Mouse (Mus musculus): ENCODE results near the gene Rhbdf1. TPM values are rescaled to one million over a fixed set of nuclear protein-coding genes. Genes with fewer than 3 reads are reported as not detected.
"Not testable (repeated sequence)": the region's sequence is repeated elsewhere in the genome, so short reads cannot be mapped to it uniquely, and the experiment has no call there.

The Rhbdf1 gene
- polyA plus RNA-seq, 1 experiment = not detected

- WGBS = 88% methylated on average over 10 of the region's 10 CpGs
- Histone ChIP-seq H3K4me3 (ENCODE audit: insufficient read depth, low read depth, low read length) (no peak overlapping the region), H3K27ac (ENCODE audit: insufficient read depth, low read depth, low read length) (no peak overlapping the region), H3K4me1 (ENCODE audit: control insufficient read depth, insufficient read depth, low read length) (peaks cover 22% of the 10 kb centered on the region)
- TF ChIP-seq CTCF (IDR thresholded peaks at IDR 0.05; ENCODE audit: insufficient read depth, low read depth, low read length) = no peak
- no peak for TF ChIP-seq POLR2A (IDR thresholded peaks at IDR 0.05; ENCODE audit: insufficient read depth, low read depth, low read length)
Observed at GRCm38 (mm10) chr11:32219287-32219686, 2.8 kb downstream of the Rhbdf1 start.

GRCm38 (mm10) chr11:32218501-32219050, 3.5 kb downstream of the Rhbdf1 start:
- no peak overlapping the region for H3K4me3 ChIP-seq (ENCODE audit: insufficient read depth, low read depth, low read length)
- no peak for TF ChIP-seq CTCF (IDR thresholded peaks at IDR 0.05; ENCODE audit: insufficient read depth, low read depth, low read length)
- TF ChIP-seq POLR2A (IDR thresholded peaks at IDR 0.05; ENCODE audit: insufficient read depth, low read depth, low read length) = no peak
- WGBS = 71% methylated on average over 6 of the region's 6 CpGs
- H3K27ac ChIP-seq (ENCODE audit: insufficient read depth, low read depth, low read length) = no peak overlapping the region
- peaks cover 22% of the 10 kb centered on the region for H3K4me1 ChIP-seq (ENCODE audit: control insufficient read depth, insufficient read depth, low read length)

- H3K4me3 ChIP-seq (ENCODE audit: insufficient read depth, low read depth, low read length) = no peak overlapping the region
- 20% methylated on average over 8 of the region's 8 CpGs for WGBS
- TF ChIP-seq POLR2A (IDR thresholded peaks at IDR 0.05; ENCODE audit: insufficient read depth, low read depth, low read length) = no peak
- peak; percentile 73 for TF ChIP-seq CTCF (IDR thresholded peaks at IDR 0.05; ENCODE audit: insufficient read depth, low read depth, low read length)
- H3K4me1 ChIP-seq (ENCODE audit: control insufficient read depth, insufficient read depth, low read length) = peaks cover 15% of the 10 kb centered on the region
- H3K27ac ChIP-seq (ENCODE audit: insufficient read depth, low read depth, low read length) = no peak overlapping the region
Observed at GRCm38 (mm10) chr11:32216851-32217250, 5.2 kb downstream of the Rhbdf1 start.

- 94% methylated on average over 18 of the region's 18 CpGs for WGBS
- Histone ChIP-seq H3K27ac (ENCODE audit: insufficient read depth, low read depth, low read length) (no peak overlapping the region), H3K4me3 (ENCODE audit: insufficient read depth, low read depth, low read length) (no peak overlapping the region), H3K4me1 (ENCODE audit: control insufficient read depth, insufficient read depth, low read length) (peaks cover 5% of the 10 kb centered on the region; the same call in 1 of the 2 replicates)
- TF ChIP-seq CTCF (IDR thresholded peaks at IDR 0.05; ENCODE audit: insufficient read depth, low read depth, low read length) (no peak), POLR2A (IDR thresholded peaks at IDR 0.05; ENCODE audit: insufficient read depth, low read depth, low read length) (no peak)
Observed at GRCm38 (mm10) chr11:32215372-32216162, 6.5 kb downstream of the Rhbdf1 start.

- TF ChIP-seq CTCF (IDR thresholded peaks at IDR 0.05; ENCODE audit: insufficient read depth, low read depth, low read length) = no peak
- TF ChIP-seq POLR2A (IDR thresholded peaks at IDR 0.05; ENCODE audit: insufficient read depth, low read depth, low read length) = no peak
- 91% methylated on average over 9 of the region's 9 CpGs for WGBS
- H3K4me1 ChIP-seq (ENCODE audit: control insufficient read depth, insufficient read depth, low read length) = peaks cover 2% of the 10 kb centered on the region; the same call in 1 of the 2 replicates
- H3K27ac ChIP-seq (ENCODE audit: insufficient read depth, low read depth, low read length) = no peak overlapping the region
- H3K4me3 ChIP-seq (ENCODE audit: insufficient read depth, low read depth, low read length) = no peak overlapping the region
Observed at GRCm38 (mm10) chr11:32210623-32211022, 11.5 kb downstream of the Rhbdf1 start.

- TF ChIP-seq CTCF (IDR thresholded peaks at IDR 0.05; ENCODE audit: insufficient read depth, low read depth, low read length) = peak; percentile 35; the same call in 1 of the 2 replicates
- TF ChIP-seq POLR2A (IDR thresholded peaks at IDR 0.05; ENCODE audit: insufficient read depth, low read depth, low read length) = peak; percentile 41; the same call in 1 of the 2 replicates
- no peak within 1 kb of the TSS for H3K27ac ChIP-seq (ENCODE audit: insufficient read depth, low read depth, low read length)
- under 1% methylated on average over 52 of the region's 52 CpGs for WGBS
Observed at GRCm38 (mm10) chr11:32205058-32205873, 16.8 kb downstream of the Rhbdf1 start, which contains the start of gene Snrnp25. TSS of gene Snrnp25 (plus strand) at chr11:32205415.

GRCm38 (mm10) chr11:32201922-32202685, 20.0 kb downstream of the Rhbdf1 start:
- WGBS = 78% methylated on average over 11 of the region's 11 CpGs
- no peak for TF ChIP-seq POLR2A (IDR thresholded peaks at IDR 0.05; ENCODE audit: insufficient read depth, low read depth, low read length)
- TF ChIP-seq CTCF (IDR thresholded peaks at IDR 0.05; ENCODE audit: insufficient read depth, low read depth, low read length) = no peak
- Histone ChIP-seq H3K4me1 (ENCODE audit: control insufficient read depth, insufficient read depth, low read length) (peaks cover 7% of the 10 kb centered on the region; the same call in 1 of the 2 replicates), H3K4me3 (ENCODE audit: insufficient read depth, low read depth, low read length) (no peak overlapping the region), H3K27ac (ENCODE audit: insufficient read depth, low read depth, low read length) (no peak overlapping the region)

More at GRCm38 (mm10) chr11:32205058-32205873, 16.8 kb downstream of the Rhbdf1 start, which contains the start of gene Snrnp25:
- peaks cover 7% of the 10 kb centered on the region; the same call in 1 of the 2 replicates for H3K4me1 ChIP-seq (ENCODE audit: control insufficient read depth, insufficient read depth, low read length)
- H3K4me3 ChIP-seq (ENCODE audit: insufficient read depth, low read depth, low read length) = peak within 1 kb of the TSS; percentile 87

- not testable (repeated sequence) for H3K4me3 ChIP-seq (ENCODE audit: insufficient read depth, low read depth, low read length); H3K4me1 ChIP-seq (ENCODE audit: control insufficient read depth, insufficient read depth, low read length); H3K27ac ChIP-seq (ENCODE audit: insufficient read depth, low read depth, low read length)
- 63% methylated on average over 1 of the region's 1 CpGs for WGBS
Observed at GRCm38 (mm10) chr11:32200992-32201391, 21.1 kb downstream of the Rhbdf1 start.
